Mouse (Mus musculus) CD4-positive helper T cell, adult 2 months (primary cell): Measurements from ENCODE around the gene Zfp61.
"Not testable (repeated sequence)": the region's sequence is repeated elsewhere in the genome, so short reads cannot be mapped to it uniquely, and the experiment has no call there.

ENCODE experiments used
- DNase-seq: peaks from one replicate; pipeline ENCODE4 v3.0.0-alpha.2; 2012; ENCODE audit warnings: low read depth, missing footprints, low spot score

Zfp61 gene

GRCm38 (mm10) chr7:24297361-24298095, 3.5 kb downstream of the Zfp61 start:
- no peak for DNase-seq

GRCm38 (mm10) chr7:24296386-24296785, 4.6 kb downstream of the Zfp61 start:
- DNase-seq, result no peak

- DNase-seq, result no peak
These were observed 5.7 kb downstream of the Zfp61 start for GRCm38 (mm10) chr7:24295376-24295775.

- DNase-seq, result no peak
These were observed 6.3 kb downstream of the Zfp61 start for GRCm38 (mm10) chr7:24294763-24295162.

- no peak for DNase-seq
These were observed 7.8 kb downstream of the Zfp61 start for GRCm38 (mm10) chr7:24293061-24293851.

GRCm38 (mm10) chr7:24291387-24292090, 9.5 kb downstream of the Zfp61 start:
- DNase-seq, result no peak

GRCm38 (mm10) chr7:24290106-24290693, 10.8 kb downstream of the Zfp61 start:
- no peak for DNase-seq

GRCm38 (mm10) chr7:24288512-24288911, 12.5 kb downstream of the Zfp61 start:
- no peak for DNase-seq

- no peak for DNase-seq
These were observed 13.4 kb downstream of the Zfp61 start for GRCm38 (mm10) chr7:24287670-24288069.

GRCm38 (mm10) chr7:24286916-24287315, 14.1 kb downstream of the Zfp61 start:
- DNase-seq, result no peak

- DNase-seq, result no peak
These were observed 14.9 kb downstream of the Zfp61 start for GRCm38 (mm10) chr7:24286090-24286489.

GRCm38 (mm10) chr7:24280858-24281145, 20.2 kb downstream of the Zfp61 start:
- no peak for DNase-seq

- DNase-seq, result no peak
These were observed 20.8 kb downstream of the Zfp61 start for GRCm38 (mm10) chr7:24280031-24280857.

- not testable (repeated sequence) for DNase-seq
These were observed 22.3 kb downstream of the Zfp61 start for GRCm38 (mm10) chr7:24278771-24279170.

GRCm38 (mm10) chr7:24274456-24274855, 26.6 kb downstream of the Zfp61 start:
- no peak for DNase-seq

- DNase-seq, result no peak
These were observed 29.8 kb downstream of the Zfp61 start for GRCm38 (mm10) chr7:24271191-24271590.

- DNase-seq, result peak; percentile 64
These were observed 30.8 kb downstream of the Zfp61 start, which contains the start of gene Zfp93 for GRCm38 (mm10) chr7:24270288-24270672. Gene Zfp93 (plus strand): TSS chr7:24270420.

GRCm38 (mm10) chr7:24269667-24270287, 31.3 kb downstream of the Zfp61 start:
- DNase-seq, result no peak

- DNase-seq, result peak; percentile 11
These were observed 31.8 kb downstream of the Zfp61 start for GRCm38 (mm10) chr7:24269256-24269655.
